Mouse (Mus musculus) adrenal gland, adult 8-10 months (tissue): Measurements from ENCODE around the gene Gbf1. TPM values are rescaled to one million over a fixed set of nuclear protein-coding genes. Genes with fewer than 3 reads are reported as not detected.
A peak's percentile ranks its signal among the peaks of the same experiment; 100 is the strongest.

Experiments
- DNase-seq: peaks from one replicate; pipeline ENCODE4 v3.0.0; 2022
- total RNA-seq, 4 experiments: library from RNA; stranded (reverse); gene quantifications; 2 replicates each; pipeline ENCODE4 v1.2.4; 2022

Gbf1 gene
- total RNA-seq, 4 experiments from 2014 or later, result 81.0 to 101 (median 85.3) TPM

- DNase-seq, result no peak
Measured at GRCm38 (mm10) chr19:46303251-46304215, 151.2 kb downstream of the Gbf1 start.

DNA sequence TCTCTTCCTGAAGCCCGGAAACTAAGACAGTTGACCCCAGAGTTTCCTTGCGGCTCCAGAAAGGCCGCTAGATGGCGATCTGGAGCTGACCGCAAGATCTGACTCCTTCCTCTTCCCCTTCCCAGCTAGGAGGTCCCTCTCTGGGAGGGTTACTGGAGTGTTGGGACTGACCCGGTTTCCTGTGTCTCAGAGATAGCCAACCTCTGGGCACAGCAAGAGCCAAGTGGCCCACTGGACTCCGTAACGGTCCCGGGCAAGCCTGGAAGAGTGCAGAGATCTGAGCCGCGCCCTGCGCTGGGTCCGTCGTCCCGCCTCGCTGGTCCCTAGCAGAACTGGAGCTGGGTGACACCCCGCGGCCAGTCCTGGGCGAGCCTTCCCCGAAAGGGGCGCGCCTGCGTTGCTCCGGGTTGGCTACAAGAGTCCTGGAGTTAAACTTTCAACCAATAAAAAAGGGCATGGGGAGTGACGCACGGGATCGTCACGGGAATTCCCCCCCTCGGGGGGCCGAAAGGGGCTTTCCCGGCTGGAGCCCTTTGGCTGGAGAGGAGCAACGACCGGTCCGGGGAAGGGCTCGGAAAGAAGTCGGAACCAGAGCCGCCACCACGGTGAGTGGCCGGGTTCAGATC, 152.0 kb downstream of the Gbf1 start, which contains the start of gene Nfkb2:
TSS of gene Nfkb2 (plus strand) at position 105 of the 626 bp plus-strand sequence.
- DNase-seq, result peak; percentile 96

GRCm38 (mm10) chr19:46304908-46305333, 152.6 kb downstream of the Gbf1 start:
- no peak for DNase-seq

DNA sequence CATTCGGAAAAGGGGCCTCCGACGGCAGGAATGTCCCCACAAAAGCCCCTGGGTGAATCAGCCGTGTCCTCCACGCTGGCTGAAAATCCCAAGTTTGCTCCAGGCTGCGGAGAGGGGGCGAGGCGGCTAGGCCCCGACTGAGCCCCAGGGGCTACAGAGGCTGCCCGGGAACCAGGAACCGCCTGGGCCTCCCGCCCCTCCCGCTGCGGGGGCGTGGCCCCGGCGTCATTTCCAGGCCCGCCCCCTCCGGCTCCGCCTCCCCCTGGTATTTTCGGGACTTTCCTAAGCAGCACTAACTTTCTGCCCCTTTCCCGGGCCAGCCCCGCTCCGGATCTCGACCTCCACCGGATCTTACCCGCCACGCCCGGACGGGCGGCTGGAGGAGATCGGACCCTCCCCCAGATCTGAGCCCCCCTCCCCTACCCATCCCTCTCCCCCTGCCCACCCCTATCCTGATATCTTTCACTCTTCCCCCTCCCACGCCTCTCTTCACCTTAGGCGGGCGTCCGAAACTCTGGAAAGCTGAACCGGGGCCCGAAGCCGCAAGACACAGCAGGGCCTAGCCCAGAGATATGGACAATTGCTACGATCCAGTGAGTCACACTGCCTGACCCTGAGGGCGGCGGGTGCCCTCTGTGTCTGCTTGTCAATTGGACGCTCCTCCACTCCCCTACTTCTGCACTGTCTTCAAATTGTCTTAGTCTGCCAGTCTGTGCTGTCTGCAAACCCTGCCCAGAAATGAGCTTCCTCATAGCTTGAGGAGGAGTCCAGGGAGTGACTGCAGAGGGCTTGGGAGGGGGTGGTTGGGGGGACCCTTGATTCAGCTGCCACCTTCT, 153.3 kb downstream of the Gbf1 start:
- peak; percentile 80 for DNase-seq

DNA sequence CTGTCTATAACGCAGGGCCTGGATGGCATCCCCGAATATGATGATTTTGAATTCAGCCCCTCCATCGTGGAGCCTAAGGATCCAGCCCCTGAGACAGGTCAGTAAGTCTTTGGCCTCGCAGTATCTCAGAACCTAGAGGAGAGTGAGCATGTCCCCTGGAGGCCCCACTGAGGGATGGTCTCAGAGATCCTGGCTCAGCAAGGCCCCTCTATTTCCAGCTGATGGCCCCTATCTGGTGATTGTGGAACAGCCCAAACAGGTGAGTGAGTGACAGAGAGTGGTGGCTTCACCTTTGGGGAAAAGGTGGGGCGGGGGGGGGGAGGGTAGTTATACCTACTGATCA, 153.9 kb downstream of the Gbf1 start:
- DNase-seq, result no peak

DNA sequence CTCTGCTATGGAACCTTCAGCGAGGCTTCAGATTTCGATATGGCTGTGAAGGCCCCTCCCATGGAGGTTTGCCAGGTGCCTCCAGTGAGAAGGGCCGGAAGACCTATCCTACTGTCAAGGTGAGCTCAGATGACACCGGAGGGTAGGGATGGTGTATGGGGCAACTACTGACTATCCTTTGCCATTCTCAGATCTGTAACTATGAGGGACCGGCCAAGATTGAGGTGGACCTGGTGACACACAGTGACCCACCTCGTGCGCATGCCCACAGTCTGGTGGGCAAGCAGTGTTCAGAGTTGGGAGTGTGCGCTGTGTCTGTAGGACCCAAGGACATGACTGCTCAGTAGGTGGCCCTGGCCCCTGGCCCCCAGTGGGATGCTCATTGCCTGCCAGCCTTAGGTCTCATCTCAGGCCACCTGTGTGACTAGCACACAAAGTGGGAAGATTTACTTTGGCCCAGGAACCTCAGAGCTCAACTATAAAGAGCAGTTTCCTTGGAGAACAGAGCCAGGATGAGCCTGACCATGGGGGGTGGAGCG, 154.5 kb downstream of the Gbf1 start:
- DNase-seq, result no peak

GRCm38 (mm10) chr19:46307781-46308180, 155.5 kb downstream of the Gbf1 start:
- no peak for DNase-seq

- DNase-seq, result no peak
Measured at GRCm38 (mm10) chr19:46308303-46308702, 156.0 kb downstream of the Gbf1 start.

DNA sequence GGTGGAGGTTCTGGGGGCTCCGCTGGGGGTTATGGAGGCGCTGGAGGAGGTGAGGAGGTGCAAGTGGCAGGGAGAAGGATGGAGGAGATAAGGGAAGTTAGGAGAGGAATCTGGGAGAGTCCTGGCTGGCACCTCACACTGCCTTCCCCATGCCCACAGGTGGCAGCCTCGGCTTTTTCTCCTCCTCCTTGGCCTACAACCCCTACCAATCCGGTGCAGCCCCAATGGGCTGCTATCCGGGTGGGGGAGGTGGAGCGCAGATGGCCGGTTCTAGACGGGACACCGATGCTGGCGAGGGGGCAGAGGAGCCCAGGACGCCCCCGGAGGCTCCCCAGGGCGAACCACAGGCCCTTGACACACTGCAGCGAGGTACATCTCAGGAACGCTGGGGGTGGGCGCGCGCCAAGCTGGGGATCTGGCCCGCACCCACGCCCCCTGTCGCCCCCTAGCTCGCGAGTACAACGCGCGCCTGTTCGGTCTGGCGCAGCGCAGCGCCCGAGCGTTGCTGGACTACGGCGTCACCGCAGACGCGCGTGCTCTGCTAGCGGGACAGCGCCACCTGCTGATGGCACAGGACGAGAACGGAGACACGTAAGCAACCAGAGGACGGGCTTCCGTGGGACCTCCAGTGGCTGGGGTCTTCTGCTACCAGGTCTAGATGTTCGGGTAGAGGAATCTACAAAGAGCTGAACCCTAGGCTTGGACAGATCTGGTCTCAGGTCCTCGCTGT, 156.6 kb downstream of the Gbf1 start:
- DNase-seq, result no peak

GRCm38 (mm10) chr19:46309651-46310305, 157.5 kb downstream of the Gbf1 start:
- no peak for DNase-seq

DNA sequence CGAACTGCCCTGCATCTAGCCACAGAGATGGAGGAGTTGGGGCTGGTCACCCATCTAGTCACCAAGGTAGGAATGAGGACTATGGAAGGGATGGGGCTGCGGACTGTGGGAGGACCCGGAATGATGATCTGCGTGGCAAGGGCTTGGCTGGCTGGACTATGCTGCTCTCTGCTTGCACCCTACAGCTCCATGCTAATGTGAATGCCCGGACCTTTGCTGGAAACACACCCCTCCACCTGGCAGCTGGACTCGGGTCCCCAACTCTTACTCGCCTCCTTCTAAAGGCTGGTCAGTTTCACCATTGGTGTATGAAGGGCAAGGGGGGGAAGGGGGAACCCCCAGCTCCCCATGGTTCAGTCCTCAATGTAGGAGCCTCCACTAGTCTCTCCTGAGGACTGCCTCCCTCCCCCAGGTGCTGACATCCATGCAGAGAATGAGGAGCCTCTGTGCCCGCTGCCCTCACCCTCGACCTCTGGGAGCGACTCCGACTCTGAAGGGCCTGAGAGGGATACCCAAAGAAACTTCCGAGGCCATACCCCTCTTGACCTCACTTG, 158.1 kb downstream of the Gbf1 start:
- DNase-seq, result no peak

DNA sequence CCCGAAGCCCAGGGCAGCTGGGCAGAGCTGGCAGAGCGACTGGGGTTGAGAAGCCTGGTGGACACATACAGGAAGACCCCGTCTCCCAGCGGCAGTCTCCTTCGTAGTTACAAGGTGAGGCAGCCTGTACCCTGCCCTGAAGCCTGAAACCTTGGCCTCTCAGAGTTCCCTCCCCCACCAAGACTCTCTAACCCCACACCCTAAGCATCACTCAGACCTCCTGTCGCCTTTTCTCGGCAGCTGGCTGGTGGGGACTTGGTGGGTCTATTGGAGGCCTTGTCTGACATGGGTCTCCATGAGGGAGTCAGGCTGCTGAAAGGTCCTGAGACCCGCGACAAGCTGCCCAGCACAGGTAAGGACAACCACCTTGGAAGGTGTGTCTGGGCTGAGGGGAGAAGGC, 159.0 kb downstream of the Gbf1 start:
- DNase-seq, result no peak

DNA sequence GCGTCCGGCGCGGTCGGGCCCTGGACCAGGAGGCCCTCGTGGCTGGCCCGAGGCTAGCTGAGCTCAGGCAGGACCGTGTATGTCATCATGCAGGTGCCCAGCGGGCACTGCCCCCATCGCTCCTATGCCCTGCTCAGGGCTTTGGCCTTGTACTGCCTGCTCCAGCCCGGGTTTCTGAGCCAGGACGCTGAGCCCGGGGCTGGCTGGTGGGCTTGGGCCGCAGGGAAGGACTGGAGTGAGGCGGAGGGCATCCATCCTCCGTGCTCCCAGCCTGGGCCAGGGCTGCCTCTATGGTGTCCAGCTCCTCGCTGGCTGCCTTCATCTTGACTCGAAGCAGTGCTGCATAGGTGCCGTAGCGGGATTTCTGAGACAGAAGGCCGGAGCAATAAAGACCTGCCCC, 160.3 kb downstream of the Gbf1 start:
- no peak for DNase-seq

DNA sequence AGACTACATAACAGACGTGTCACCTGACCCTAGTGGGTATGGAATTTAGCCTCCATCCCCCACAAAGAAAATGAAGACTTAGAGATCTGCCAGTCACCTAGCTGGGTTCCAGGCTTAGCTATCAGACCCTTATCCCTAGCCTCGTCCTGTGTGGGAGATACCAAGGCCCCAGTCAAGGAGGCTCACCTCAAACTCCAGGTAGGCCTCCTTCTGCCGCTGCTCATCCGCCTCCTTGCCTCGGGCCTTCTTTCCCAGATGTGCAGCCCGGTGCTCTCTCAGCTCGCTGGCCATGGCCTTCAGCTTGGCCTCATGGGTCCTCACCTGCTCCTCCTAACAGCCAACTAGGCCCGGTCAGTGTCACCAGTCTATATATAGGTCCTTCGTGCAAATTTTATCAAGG, 160.8 kb downstream of the Gbf1 start:
- DNase-seq, result no peak

GRCm38 (mm10) chr19:46313591-46313990, 161.3 kb downstream of the Gbf1 start:
- DNase-seq, result no peak

DNA sequence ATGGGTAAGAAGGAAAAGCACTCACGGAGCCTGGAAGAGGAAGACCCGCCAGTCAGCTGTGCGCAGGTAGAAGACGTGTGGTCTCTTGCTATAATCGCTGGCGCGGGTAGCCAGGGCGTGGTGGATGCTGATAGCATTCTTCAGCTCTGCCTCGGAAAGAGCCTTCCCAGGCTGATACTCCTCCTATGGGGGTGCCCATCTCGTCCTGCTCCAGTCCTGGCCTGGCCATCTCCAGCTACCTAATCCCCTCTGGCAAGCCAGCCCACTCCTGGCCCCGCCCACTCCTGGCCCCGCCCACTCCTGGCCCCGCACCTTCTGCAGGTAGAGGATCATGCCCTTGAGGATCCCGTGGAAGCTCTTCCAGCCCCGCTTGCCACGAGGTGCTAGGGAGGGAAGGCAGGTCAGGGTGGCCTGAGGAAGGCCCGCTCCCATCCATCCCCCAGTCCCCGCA, 161.9 kb downstream of the Gbf1 start:
- DNase-seq, result no peak

- DNase-seq, result peak; percentile 0
Measured at GRCm38 (mm10) chr19:46314872-46315742, 162.8 kb downstream of the Gbf1 start.

- DNase-seq, result peak; percentile 0
Measured at GRCm38 (mm10) chr19:46315752-46316610, 163.7 kb downstream of the Gbf1 start.
